Mouse (Mus musculus): ENCODE data around the gene Fjx1.

Fjx1 gene

GRCm38 (mm10) chr2:102427974-102428373 lies 24.3 kb downstream of the Fjx1 start:
- intact Hi-C loops (cut with DNase I): no loop called here

- intact Hi-C loops (cut with DNase I): no loop called here
Observed at GRCm38 (mm10) chr2:102426434-102426833, 25.9 kb downstream of the Fjx1 start.

- intact Hi-C loops (cut with DNase I): no loop called here
Observed at GRCm38 (mm10) chr2:102416149-102416743, 36.1 kb downstream of the Fjx1 start.

- intact Hi-C loops (cut with DNase I): no loop called here
Observed at GRCm38 (mm10) chr2:102412738-102413137, 39.6 kb downstream of the Fjx1 start.

- intact Hi-C loops (cut with DNase I): no loop called here
Observed at GRCm38 (mm10) chr2:102410615-102411014, 41.7 kb downstream of the Fjx1 start.

GRCm38 (mm10) chr2:102409741-102410140 lies 42.6 kb downstream of the Fjx1 start:
- intact Hi-C loops (cut with DNase I): no loop called here

- intact Hi-C loops (cut with DNase I): no loop called here
Observed at GRCm38 (mm10) chr2:102407363-102408184, 44.7 kb downstream of the Fjx1 start, which contains the start of gene Trim44. Gene Trim44 (minus strand): TSS chr2:102407828.

GRCm38 (mm10) chr2:102406324-102407304 lies 45.7 kb downstream of the Fjx1 start:
- intact Hi-C loops (cut with DNase I): no loop called here

- intact Hi-C loops (cut with DNase I): no loop called here
Observed at GRCm38 (mm10) chr2:102403982-102404381, 48.3 kb downstream of the Fjx1 start.

- intact Hi-C loops (cut with DNase I): no loop called here
Observed at GRCm38 (mm10) chr2:102403306-102403705, 49.0 kb downstream of the Fjx1 start.

- intact Hi-C loops (cut with DNase I): no loop called here
Observed at GRCm38 (mm10) chr2:102401352-102401692, 51.0 kb downstream of the Fjx1 start.

- intact Hi-C loops (cut with DNase I): no loop called here
Observed at GRCm38 (mm10) chr2:102400605-102401351, 51.5 kb downstream of the Fjx1 start.

GRCm38 (mm10) chr2:102399864-102400604 lies 52.3 kb downstream of the Fjx1 start:
- intact Hi-C loops (cut with DNase I): no loop called here
